Mouse (Mus musculus): ENCODE measurements at regions not wholly inside any gene's neighbourhood (a gene's known extent, or its start where the extent isn't known, plus 50 kb on each side); places are given as distances from the start of the nearest gene placed in this dataset.
"Not testable (repeated sequence)": the region's sequence is repeated elsewhere in the genome, so short reads cannot be mapped to it uniquely, and the experiment has no call there.

DNA sequence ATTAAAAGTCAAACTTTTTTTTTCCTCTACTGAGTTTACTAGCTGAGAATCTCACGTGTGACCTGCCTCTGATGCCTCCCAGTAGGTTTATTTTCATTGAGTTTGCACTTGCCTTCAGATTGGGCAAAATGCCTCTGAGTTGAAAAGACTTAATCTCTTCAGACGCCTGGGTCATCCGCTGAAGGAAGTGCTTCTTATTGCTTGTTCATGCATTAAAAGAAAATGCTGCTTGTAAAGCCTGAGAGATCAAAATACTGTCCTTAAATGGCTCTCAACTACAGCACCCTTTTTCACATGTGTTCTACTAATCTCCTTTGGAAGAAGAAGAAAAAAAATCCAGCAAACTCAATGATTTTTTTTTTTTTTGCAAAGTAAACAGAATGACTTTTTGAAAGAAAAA lies 351.5 kb downstream of the Kcnh5 start:
- Histone ChIP-seq H3K4me3 (replicated peaks; ENCODE audit: low read depth, low read length) (no peak overlapping the region), H3K27ac (replicated peaks; ENCODE audit: low read depth, low read length) (no peak overlapping the region), H3K9ac (replicated peaks; ENCODE audit: low read length) (no peak overlapping the region), H3K4me1 (ENCODE audit: control insufficient read depth, insufficient read depth, low read length) (no peaks in the 10 kb centered on the region), H3K9me3 (ENCODE audit: control insufficient read depth, low read length) (no peaks in the 10 kb centered on the region), H3K27me3 (ENCODE audit: control insufficient read depth, insufficient read depth, low read length) (no peaks in the 10 kb centered on the region), H3K36me3 (ENCODE audit: control insufficient read depth, insufficient read depth, low read length) (no peaks in the 10 kb centered on the region), H3K4me2 (ENCODE audit: low read length) (no peak overlapping the region)
- ATAC-seq (ENCODE audit: low FRiP score, low TSS enrichment) (no peak), DNase-seq (peak; percentile 19)
- WGBS = 14% methylated on average over 3 of the region's 3 CpGs

DNA sequence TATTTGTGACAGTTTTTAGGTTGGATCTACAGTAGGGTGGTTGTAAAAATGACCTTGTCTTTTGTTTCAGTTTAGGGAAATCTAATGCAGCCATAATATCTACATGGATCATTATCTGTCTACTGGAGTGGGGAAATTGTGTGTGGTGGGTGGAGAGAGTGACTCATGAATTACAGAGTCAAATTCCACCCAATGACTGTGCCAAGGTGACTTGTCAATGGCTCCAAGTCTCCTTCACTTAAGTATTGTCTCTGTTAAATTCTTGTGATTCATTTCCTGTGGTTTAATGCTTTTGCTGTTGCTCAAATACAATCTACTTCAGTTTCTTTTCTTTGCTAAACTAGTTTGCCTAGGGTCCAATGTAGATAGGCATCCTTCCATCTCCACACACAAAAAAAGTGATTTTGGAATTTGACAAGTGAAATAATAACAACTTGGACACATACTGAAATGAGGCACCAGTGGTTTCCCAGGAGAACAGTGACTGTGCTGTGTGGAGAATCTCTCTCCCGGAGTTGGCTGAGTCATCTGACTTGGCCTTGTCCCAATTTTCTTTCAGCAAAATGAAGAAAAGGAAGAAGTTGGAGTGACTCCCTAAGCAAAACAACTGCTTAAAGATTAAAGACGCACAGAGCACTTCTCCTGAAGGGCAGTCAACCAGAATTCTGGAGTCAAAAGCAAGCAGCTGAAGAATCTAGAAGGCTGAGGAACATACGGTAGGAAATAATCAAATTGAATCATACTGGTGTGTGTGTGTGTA lies 352.2 kb downstream of the Kcnh5 start:
- no peak for ATAC-seq (ENCODE audit: low FRiP score, low TSS enrichment)
- Histone ChIP-seq H3K27ac (replicated peaks; ENCODE audit: low read depth, low read length) (no peak overlapping the region), H3K4me3 (replicated peaks; ENCODE audit: low read depth, low read length) (no peak overlapping the region), H3K4me2 (ENCODE audit: low read length) (no peak overlapping the region), H3K27me3 (ENCODE audit: control insufficient read depth, insufficient read depth, low read length) (no peaks in the 10 kb centered on the region), H3K9me3 (ENCODE audit: control insufficient read depth, low read length) (no peaks in the 10 kb centered on the region), H3K9ac (replicated peaks; ENCODE audit: low read length) (no peak overlapping the region), H3K36me3 (ENCODE audit: control insufficient read depth, insufficient read depth, low read length) (no peaks in the 10 kb centered on the region), H3K4me1 (ENCODE audit: control insufficient read depth, insufficient read depth, low read length) (no peaks in the 10 kb centered on the region)
- WGBS = 63% methylated on average over 3 of the region's 3 CpGs
- peak; percentile 47 for DNase-seq

DNA sequence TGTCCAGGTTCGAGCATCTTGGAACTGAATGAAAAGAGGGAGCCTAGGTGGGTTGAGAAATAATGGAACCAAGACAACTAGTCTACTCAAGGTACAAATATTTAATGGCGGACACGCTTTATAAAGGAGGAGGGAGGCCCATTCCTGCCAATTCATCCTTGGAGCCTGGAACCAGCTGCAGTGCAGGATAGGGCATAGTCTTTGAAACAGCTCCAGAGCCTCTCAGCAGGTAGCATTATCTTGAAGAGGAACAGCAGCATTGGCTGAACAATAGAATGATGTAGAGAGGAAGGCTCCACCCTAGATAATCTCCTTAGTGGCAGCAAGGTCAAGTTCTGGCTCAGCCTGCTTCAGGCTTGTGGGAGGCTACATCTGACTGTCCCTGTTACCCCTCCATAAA lies 361.0 kb downstream of the Kcnh5 start:
- not testable (repeated sequence) for DNase-seq; H3K4me2 ChIP-seq (ENCODE audit: low read length); H3K9me3 ChIP-seq (ENCODE audit: control insufficient read depth, low read length); ATAC-seq (ENCODE audit: low FRiP score, low TSS enrichment); H3K9ac ChIP-seq (replicated peaks; ENCODE audit: low read length); H3K27me3 ChIP-seq (ENCODE audit: control insufficient read depth, insufficient read depth, low read length); H3K27ac ChIP-seq (replicated peaks; ENCODE audit: low read depth, low read length); H3K4me3 ChIP-seq (replicated peaks; ENCODE audit: low read depth, low read length); H3K36me3 ChIP-seq (ENCODE audit: control insufficient read depth, insufficient read depth, low read length); H3K4me1 ChIP-seq (ENCODE audit: control insufficient read depth, insufficient read depth, low read length)
- WGBS = 82% methylated on average over 3 of the region's 3 CpGs

DNA sequence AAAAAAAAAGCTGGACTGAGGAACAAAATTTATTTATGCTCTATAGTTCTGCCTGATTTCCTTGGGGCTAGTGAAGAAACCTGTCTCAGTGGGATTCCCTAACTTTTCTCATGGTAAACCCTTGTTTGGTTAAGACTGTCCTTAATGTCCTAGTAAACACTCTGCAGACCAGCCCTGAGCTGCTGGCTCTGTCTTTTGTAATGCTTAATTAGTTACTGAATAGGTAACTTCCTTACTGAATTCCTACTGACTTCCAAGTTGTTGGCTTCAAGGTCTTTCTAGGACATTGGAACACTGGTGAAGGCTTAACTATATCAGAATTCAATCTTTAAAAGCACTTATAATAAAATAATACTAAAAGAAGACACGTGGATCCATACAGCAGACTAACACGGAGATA lies 368.6 kb downstream of the Kcnh5 start:
- ATAC-seq (ENCODE audit: low FRiP score, low TSS enrichment); DNase-seq: not testable (repeated sequence)

DNA sequence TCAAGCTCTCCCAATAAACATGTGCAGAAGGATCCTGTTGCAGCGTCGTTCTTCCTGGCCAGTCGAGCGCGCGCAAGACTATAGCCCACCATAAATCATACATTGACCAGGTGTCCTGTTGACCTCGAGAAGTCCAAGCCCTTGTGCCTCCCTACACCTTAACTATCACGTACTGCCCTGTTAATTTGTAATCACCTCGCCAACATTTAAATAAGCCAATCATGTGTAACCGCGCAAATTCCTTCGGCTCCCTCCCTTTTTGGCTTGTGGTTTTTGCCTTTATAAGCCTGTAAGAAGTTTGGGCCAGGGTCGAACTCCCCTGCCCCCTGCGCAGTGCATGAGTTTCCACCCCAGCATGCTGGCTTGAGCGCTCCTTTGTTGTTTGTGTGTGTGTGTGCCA lies 369.2 kb downstream of the Kcnh5 start:
- not testable (repeated sequence) for H3K9me3 ChIP-seq (ENCODE audit: control insufficient read depth, low read length); DNase-seq; ATAC-seq (ENCODE audit: low FRiP score, low TSS enrichment); H3K4me2 ChIP-seq (ENCODE audit: low read length); H3K36me3 ChIP-seq (ENCODE audit: control insufficient read depth, insufficient read depth, low read length); H3K9ac ChIP-seq (replicated peaks; ENCODE audit: low read length); H3K4me1 ChIP-seq (ENCODE audit: control insufficient read depth, insufficient read depth, low read length); H3K27me3 ChIP-seq (ENCODE audit: control insufficient read depth, insufficient read depth, low read length); H3K4me3 ChIP-seq (replicated peaks; ENCODE audit: low read depth, low read length); H3K27ac ChIP-seq (replicated peaks; ENCODE audit: low read depth, low read length)
- WGBS = 96% methylated on average over 15 of the region's 15 CpGs

More for the DNA sequence above, 368.6 kb downstream of the Kcnh5 start:
- H3K4me1 ChIP-seq (ENCODE audit: control insufficient read depth, insufficient read depth, low read length); H3K36me3 ChIP-seq (ENCODE audit: control insufficient read depth, insufficient read depth, low read length); H3K4me3 ChIP-seq (replicated peaks; ENCODE audit: low read depth, low read length); H3K9ac ChIP-seq (replicated peaks; ENCODE audit: low read length); H3K9me3 ChIP-seq (ENCODE audit: control insufficient read depth, low read length); H3K4me2 ChIP-seq (ENCODE audit: low read length); H3K27me3 ChIP-seq (ENCODE audit: control insufficient read depth, insufficient read depth, low read length); H3K27ac ChIP-seq (replicated peaks; ENCODE audit: low read depth, low read length): not testable (repeated sequence)
- WGBS = 84% methylated on average over 2 of the region's 2 CpGs

DNA sequence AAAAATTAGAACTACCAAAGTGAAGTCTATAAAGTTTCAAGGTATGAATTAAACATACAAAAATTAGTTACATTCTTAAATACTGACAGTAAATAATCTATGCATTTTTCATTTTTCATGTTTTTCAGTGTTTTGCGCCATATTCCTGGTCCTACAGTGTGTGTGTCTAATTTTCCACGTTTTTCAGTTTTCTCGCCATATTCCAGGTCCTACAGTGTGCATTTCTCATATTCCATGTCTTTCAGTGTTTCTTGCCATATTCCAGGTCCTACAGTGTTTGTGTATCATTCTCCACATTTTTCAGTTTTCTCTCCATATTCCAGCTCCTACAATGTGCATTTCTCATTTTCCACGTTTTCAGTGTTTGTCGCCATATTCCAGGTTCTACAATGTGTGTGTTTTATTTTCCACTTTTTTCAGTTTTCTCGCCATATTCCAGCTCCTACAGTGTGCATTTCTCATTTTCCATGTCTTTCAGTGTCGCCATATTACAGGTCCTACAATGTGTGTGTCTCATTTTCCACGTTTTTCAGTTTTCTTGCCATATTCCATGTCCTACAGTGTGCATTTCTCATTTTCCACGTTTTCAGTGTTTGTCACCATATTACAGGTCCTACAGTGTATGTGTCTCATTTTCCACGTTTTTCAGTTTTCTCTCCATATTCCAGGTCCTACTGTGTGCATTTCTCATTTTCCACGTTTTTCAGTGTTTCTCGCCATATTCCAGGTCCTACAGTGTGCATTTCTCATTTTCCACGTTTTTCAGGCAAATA lies 373.2 kb downstream of the Kcnh5 start:
- H3K4me3 ChIP-seq (replicated peaks; ENCODE audit: low read depth, low read length) = no peak overlapping the region
- H3K36me3 ChIP-seq (ENCODE audit: control insufficient read depth, insufficient read depth, low read length) = no peaks in the 10 kb centered on the region
- H3K27ac ChIP-seq (replicated peaks; ENCODE audit: low read depth, low read length) = no peak overlapping the region
- no peak overlapping the region for H3K4me2 ChIP-seq (ENCODE audit: low read length)
- ATAC-seq (ENCODE audit: low FRiP score, low TSS enrichment) (peak; percentile 86), DNase-seq (peak; percentile 5)
- no peaks in the 10 kb centered on the region for H3K27me3 ChIP-seq (ENCODE audit: control insufficient read depth, insufficient read depth, low read length)
- H3K9me3 ChIP-seq (ENCODE audit: control insufficient read depth, low read length) = peaks cover 3% of the 10 kb centered on the region; the same call in 1 of the 2 replicates
- WGBS = 67% methylated on average over 13 of the region's 13 CpGs
- H3K9ac ChIP-seq (replicated peaks; ENCODE audit: low read length) = no peak overlapping the region
- no peaks in the 10 kb centered on the region for H3K4me1 ChIP-seq (ENCODE audit: control insufficient read depth, insufficient read depth, low read length)

DNA sequence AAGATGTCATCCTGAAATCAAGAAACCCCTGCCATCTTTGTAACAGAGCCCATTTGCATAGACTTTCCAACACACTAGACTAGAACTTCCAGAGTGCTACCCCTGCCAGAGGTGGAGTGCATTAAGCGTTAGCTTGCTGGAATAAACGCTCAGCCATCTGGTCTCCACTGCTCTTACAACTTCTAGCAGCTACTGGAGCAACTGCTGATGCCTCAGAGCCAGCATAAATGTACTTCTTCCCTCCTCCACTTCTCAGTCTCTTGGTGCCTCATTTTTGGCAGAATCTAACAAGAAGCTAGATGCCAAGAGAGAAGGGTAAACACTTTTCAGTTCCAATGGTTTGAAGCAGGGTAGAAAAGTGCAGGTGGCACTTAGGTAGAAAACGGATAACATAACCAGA lies 385.1 kb downstream of the Kcnh5 start:
- H3K4me2 ChIP-seq (ENCODE audit: low read length) = no peak overlapping the region
- ATAC-seq (ENCODE audit: low FRiP score, low TSS enrichment) (no peak), DNase-seq (no peak)
- WGBS = 86% methylated on average over 3 of the region's 3 CpGs
- no peak overlapping the region for H3K9ac ChIP-seq (replicated peaks; ENCODE audit: low read length)
- no peaks in the 10 kb centered on the region for H3K4me1 ChIP-seq (ENCODE audit: control insufficient read depth, insufficient read depth, low read length)
- H3K9me3 ChIP-seq (ENCODE audit: control insufficient read depth, low read length) = no peaks in the 10 kb centered on the region
- H3K36me3 ChIP-seq (ENCODE audit: control insufficient read depth, insufficient read depth, low read length) = no peaks in the 10 kb centered on the region
- no peak overlapping the region for H3K4me3 ChIP-seq (replicated peaks; ENCODE audit: low read depth, low read length)
- no peak overlapping the region for H3K27ac ChIP-seq (replicated peaks; ENCODE audit: low read depth, low read length)
- no peaks in the 10 kb centered on the region for H3K27me3 ChIP-seq (ENCODE audit: control insufficient read depth, insufficient read depth, low read length)

DNA sequence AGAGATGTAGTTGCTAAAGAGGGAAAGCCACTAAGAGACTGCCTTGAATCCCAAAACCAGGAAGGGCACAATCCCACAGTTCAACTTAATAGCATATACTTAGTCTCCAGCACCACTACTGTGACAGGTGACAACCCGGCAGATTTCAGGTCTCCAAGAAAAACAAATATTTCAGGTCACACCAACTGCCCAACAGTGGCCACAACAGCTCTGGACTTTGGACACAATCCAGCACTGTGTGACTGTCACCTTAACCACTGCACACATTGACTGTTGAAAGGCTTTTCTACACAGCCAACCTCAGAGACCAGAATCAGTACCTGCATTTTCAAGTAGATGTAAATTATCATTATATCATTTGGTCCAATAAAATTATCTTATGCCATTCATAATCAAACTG lies 414.8 kb downstream of the Kcnh5 start:
- H3K4me3 ChIP-seq (replicated peaks; ENCODE audit: low read depth, low read length) = no peak overlapping the region
- no peak overlapping the region for H3K9ac ChIP-seq (replicated peaks; ENCODE audit: low read length)
- H3K4me1 ChIP-seq (ENCODE audit: control insufficient read depth, insufficient read depth, low read length) = no peaks in the 10 kb centered on the region
- ATAC-seq (ENCODE audit: low FRiP score, low TSS enrichment) (no peak), DNase-seq (no peak)
- H3K36me3 ChIP-seq (ENCODE audit: control insufficient read depth, insufficient read depth, low read length) = no peaks in the 10 kb centered on the region
- H3K9me3 ChIP-seq (ENCODE audit: control insufficient read depth, low read length) = no peaks in the 10 kb centered on the region; the same call in 1 of the 2 replicates
- H3K4me2 ChIP-seq (ENCODE audit: low read length) = no peak overlapping the region
- no peak overlapping the region for H3K27ac ChIP-seq (replicated peaks; ENCODE audit: low read depth, low read length)
- no peaks in the 10 kb centered on the region for H3K27me3 ChIP-seq (ENCODE audit: control insufficient read depth, insufficient read depth, low read length)
- WGBS = 100% methylated on average over 1 of the region's 1 CpGs

DNA sequence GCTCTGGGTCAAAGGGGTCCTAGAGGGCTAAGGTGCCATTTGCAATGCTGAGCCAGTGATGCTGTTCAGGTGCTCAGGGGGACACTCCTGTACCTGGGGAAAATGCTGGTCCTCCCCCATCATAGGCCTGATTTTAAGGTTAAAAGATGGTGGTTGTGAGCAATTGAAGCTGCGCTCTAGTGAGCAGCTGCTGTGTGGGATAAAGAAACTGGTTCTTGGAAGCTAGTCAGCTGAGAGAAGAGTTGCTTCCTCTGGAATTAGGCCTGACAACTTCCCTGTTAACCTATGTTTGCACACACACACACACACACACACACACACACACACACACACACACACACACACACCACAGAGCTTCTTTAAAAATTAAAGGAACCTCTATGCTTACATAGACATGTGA lies 428.9 kb upstream of the Gm11042 start:
- ATAC-seq (ENCODE audit: low FRiP score, low TSS enrichment) = no peak

More for the DNA sequence above, 428.9 kb upstream of the Gm11042 start:
- H3K27ac ChIP-seq (replicated peaks; ENCODE audit: low read depth, low read length) = no peak overlapping the region
- H3K36me3 ChIP-seq (ENCODE audit: control insufficient read depth, insufficient read depth, low read length) = no peaks in the 10 kb centered on the region
- H3K9ac ChIP-seq (replicated peaks; ENCODE audit: low read length) = no peak overlapping the region
- no peaks in the 10 kb centered on the region for H3K27me3 ChIP-seq (ENCODE audit: control insufficient read depth, insufficient read depth, low read length)
- no peak overlapping the region for H3K4me2 ChIP-seq (ENCODE audit: low read length)
- WGBS = 97% methylated on average over 1 of the region's 1 CpGs
- no peak overlapping the region for H3K4me3 ChIP-seq (replicated peaks; ENCODE audit: low read depth, low read length)
- H3K4me1 ChIP-seq (ENCODE audit: control insufficient read depth, insufficient read depth, low read length) = no peaks in the 10 kb centered on the region
- no peaks in the 10 kb centered on the region for H3K9me3 ChIP-seq (ENCODE audit: control insufficient read depth, low read length)
- DNase-seq = no peak
